Mouse (Mus musculus): ENCODE measurements around the gene Adgrl2. TPM values are rescaled to one million over a fixed set of nuclear protein-coding genes. Genes with fewer than 3 reads are reported as not detected.

Adgrl2 gene
- polyA plus RNA-seq, 1 experiment from 2014 or later, result 84.6 TPM

- H3K27ac ChIP-seq, result no peak overlapping the region
- H3K9ac ChIP-seq, result no peak overlapping the region
- H3K27me3 ChIP-seq, result no peaks in the 10 kb centered on the region
- H3K36me3 ChIP-seq, result no peaks in the 10 kb centered on the region
- no peak for ATAC-seq (ENCODE audit: insufficient number of reproducible peaks, low FRiP score, low TSS enrichment, low read depth)
- no peaks in the 10 kb centered on the region for H3K9me3 ChIP-seq
- H3K4me2 ChIP-seq, result no peak overlapping the region
- peaks cover 9% of the 10 kb centered on the region for H3K4me1 ChIP-seq
- WGBS, result 29% methylated on average over 8 of the region's 8 CpGs
- H3K4me3 ChIP-seq, result no peak overlapping the region
These were observed 44.8 kb downstream of the Adgrl2 start for GRCm38 (mm10) chr3:148945534-148945933.

GRCm38 (mm10) chr3:148939457-148939856 lies 50.9 kb downstream of the Adgrl2 start:
- no peak overlapping the region for H3K4me2 ChIP-seq
- ATAC-seq (ENCODE audit: insufficient number of reproducible peaks, low FRiP score, low TSS enrichment, low read depth), result no peak
- peaks cover 9% of the 10 kb centered on the region for H3K4me1 ChIP-seq
- WGBS, result 41% methylated on average over 7 of the region's 7 CpGs
- H3K36me3 ChIP-seq, result no peaks in the 10 kb centered on the region
- no peak overlapping the region for H3K9ac ChIP-seq
- H3K4me3 ChIP-seq, result no peak overlapping the region
- no peaks in the 10 kb centered on the region for H3K27me3 ChIP-seq
- no peak overlapping the region for H3K27ac ChIP-seq
- no peaks in the 10 kb centered on the region for H3K9me3 ChIP-seq

- Histone ChIP-seq H3K4me3 (no peak overlapping the region), H3K4me1 (peaks cover 16% of the 10 kb centered on the region), H3K36me3 (0 out of 2 replicates have a peak, but pooled peaks cover 4% of the 10 kb centered on the region), H3K27me3 (no peaks in the 10 kb centered on the region), H3K9ac (no peak overlapping the region), H3K9me3 (no peaks in the 10 kb centered on the region), H3K4me2 (no peak overlapping the region), H3K27ac (no peak overlapping the region)
- ATAC-seq (ENCODE audit: insufficient number of reproducible peaks, low FRiP score, low TSS enrichment, low read depth), result no peak
- 94% methylated on average over 9 of the region's 9 CpGs for WGBS
These were observed 55.3 kb downstream of the Adgrl2 start for GRCm38 (mm10) chr3:148935056-148935455.

GRCm38 (mm10) chr3:148934279-148934678 lies 56.1 kb downstream of the Adgrl2 start:
- WGBS, result 91% methylated on average over 5 of the region's 5 CpGs
- no peak for ATAC-seq (ENCODE audit: insufficient number of reproducible peaks, low FRiP score, low TSS enrichment, low read depth)

GRCm38 (mm10) chr3:148933160-148933559 lies 57.2 kb downstream of the Adgrl2 start:
- Histone ChIP-seq H3K4me3 (no peak overlapping the region), H3K9me3 (no peaks in the 10 kb centered on the region), H3K36me3 (0 out of 2 replicates have a peak, but pooled peaks cover 4% of the 10 kb centered on the region), H3K27me3 (no peaks in the 10 kb centered on the region), H3K4me1 (peaks cover 10% of the 10 kb centered on the region), H3K27ac (no peak overlapping the region), H3K4me2 (no peak overlapping the region), H3K9ac (no peak overlapping the region)
- 70% methylated on average over 6 of the region's 6 CpGs for WGBS
- no peak for ATAC-seq (ENCODE audit: insufficient number of reproducible peaks, low FRiP score, low TSS enrichment, low read depth)

More at GRCm38 (mm10) chr3:148934279-148934678, 56.1 kb downstream of the Adgrl2 start:
- H3K4me3 ChIP-seq, result no peak overlapping the region
- 0 out of 2 replicates have a peak, but pooled peaks cover 4% of the 10 kb centered on the region for H3K36me3 ChIP-seq
- H3K9ac ChIP-seq, result no peak overlapping the region
- H3K9me3 ChIP-seq, result no peaks in the 10 kb centered on the region
- H3K4me1 ChIP-seq, result peaks cover 11% of the 10 kb centered on the region
- no peaks in the 10 kb centered on the region for H3K27me3 ChIP-seq
- no peak overlapping the region for H3K27ac ChIP-seq
- no peak overlapping the region for H3K4me2 ChIP-seq

GRCm38 (mm10) chr3:148930913-148931312 lies 59.4 kb downstream of the Adgrl2 start:
- no peaks in the 10 kb centered on the region for H3K9me3 ChIP-seq
- H3K9ac ChIP-seq, result no peak overlapping the region
- H3K4me2 ChIP-seq, result no peak overlapping the region
- WGBS, result 61% methylated on average over 6 of the region's 6 CpGs
- H3K36me3 ChIP-seq, result 0 out of 2 replicates have a peak, but pooled peaks cover 4% of the 10 kb centered on the region
- H3K27ac ChIP-seq, result no peak overlapping the region
- no peaks in the 10 kb centered on the region for H3K27me3 ChIP-seq
- peaks cover 15% of the 10 kb centered on the region for H3K4me1 ChIP-seq
- ATAC-seq (ENCODE audit: insufficient number of reproducible peaks, low FRiP score, low TSS enrichment, low read depth), result no peak
- H3K4me3 ChIP-seq, result no peak overlapping the region

- WGBS, result 63% methylated on average over 3 of the region's 3 CpGs
- Histone ChIP-seq H3K9ac (no peak overlapping the region), H3K27me3 (no peaks in the 10 kb centered on the region), H3K36me3 (no peaks in the 10 kb centered on the region), H3K4me2 (no peak overlapping the region), H3K27ac (no peak overlapping the region), H3K4me3 (no peak overlapping the region), H3K9me3 (no peaks in the 10 kb centered on the region), H3K4me1 (peaks cover 14% of the 10 kb centered on the region)
- no peak for ATAC-seq (ENCODE audit: insufficient number of reproducible peaks, low FRiP score, low TSS enrichment, low read depth)
These were observed 64.0 kb downstream of the Adgrl2 start for GRCm38 (mm10) chr3:148926330-148926729.

GRCm38 (mm10) chr3:148922618-148923095 lies 67.7 kb downstream of the Adgrl2 start:
- Histone ChIP-seq H3K9ac (no peak overlapping the region), H3K4me3 (no peak overlapping the region), H3K4me1 (peaks cover 14% of the 10 kb centered on the region; the same call in 1 of the 2 replicates), H3K36me3 (no peaks in the 10 kb centered on the region), H3K4me2 (no peak overlapping the region), H3K27me3 (no peaks in the 10 kb centered on the region), H3K9me3 (no peaks in the 10 kb centered on the region), H3K27ac (no peak overlapping the region)
- WGBS, result 76% methylated on average over 14 of the region's 14 CpGs
- ATAC-seq (ENCODE audit: insufficient number of reproducible peaks, low FRiP score, low TSS enrichment, low read depth), result no peak

- WGBS, result 83% methylated on average over 13 of the region's 13 CpGs
- Histone ChIP-seq H3K4me3 (no peak overlapping the region), H3K27ac (no peak overlapping the region), H3K9me3 (no peaks in the 10 kb centered on the region), H3K4me2 (no peak overlapping the region), H3K4me1 (peaks cover 14% of the 10 kb centered on the region; the same call in 1 of the 2 replicates), H3K9ac (no peak overlapping the region), H3K27me3 (no peaks in the 10 kb centered on the region), H3K36me3 (no peaks in the 10 kb centered on the region)
- no peak for ATAC-seq (ENCODE audit: insufficient number of reproducible peaks, low FRiP score, low TSS enrichment, low read depth)
These were observed 68.3 kb downstream of the Adgrl2 start for GRCm38 (mm10) chr3:148921966-148922587.

- no peak overlapping the region for H3K4me3 ChIP-seq
- H3K9ac ChIP-seq, result no peak overlapping the region
- no peaks in the 10 kb centered on the region for H3K27me3 ChIP-seq
- ATAC-seq (ENCODE audit: insufficient number of reproducible peaks, low FRiP score, low TSS enrichment, low read depth), result no peak
- H3K4me2 ChIP-seq, result no peak overlapping the region
- 60% methylated on average over 6 of the region's 6 CpGs for whole genome bisulfite sequencing
- H3K36me3 ChIP-seq, result no peaks in the 10 kb centered on the region
- no peak overlapping the region for H3K27ac ChIP-seq
- H3K4me1 ChIP-seq, result peaks cover 6% of the 10 kb centered on the region; the same call in 1 of the 2 replicates
- H3K9me3 ChIP-seq, result no peaks in the 10 kb centered on the region
These were observed 69.5 kb downstream of the Adgrl2 start for GRCm38 (mm10) chr3:148920881-148921280.

- Histone ChIP-seq H3K9ac (no peak overlapping the region), H3K36me3 (no peaks in the 10 kb centered on the region), H3K4me1 (peaks cover 6% of the 10 kb centered on the region; the same call in 1 of the 2 replicates), H3K27me3 (no peaks in the 10 kb centered on the region), H3K4me2 (no peak overlapping the region), H3K4me3 (no peak overlapping the region), H3K9me3 (no peaks in the 10 kb centered on the region), H3K27ac (no peak overlapping the region)
- 83% methylated on average over 5 of the region's 5 CpGs for WGBS
- no peak for ATAC-seq (ENCODE audit: insufficient number of reproducible peaks, low FRiP score, low TSS enrichment, low read depth)
These were observed 71.9 kb downstream of the Adgrl2 start for GRCm38 (mm10) chr3:148918425-148918824.

GRCm38 (mm10) chr3:148917837-148918236 lies 72.5 kb downstream of the Adgrl2 start:
- Histone ChIP-seq H3K9me3 (no peaks in the 10 kb centered on the region), H3K27ac (no peak overlapping the region), H3K4me2 (no peak overlapping the region), H3K4me1 (peaks cover 6% of the 10 kb centered on the region; the same call in 1 of the 2 replicates), H3K9ac (no peak overlapping the region), H3K27me3 (no peaks in the 10 kb centered on the region), H3K4me3 (no peak overlapping the region), H3K36me3 (no peaks in the 10 kb centered on the region)
- no peak for ATAC-seq (ENCODE audit: insufficient number of reproducible peaks, low FRiP score, low TSS enrichment, low read depth)
- 66% methylated on average over 7 of the region's 7 CpGs for WGBS
